Mouse (Mus musculus): ENCODE measurements around the gene Rsu1. TPM values are rescaled to one million over a fixed set of nuclear protein-coding genes. Genes with fewer than 3 reads are reported as not detected.
"Not testable (repeated sequence)": the region's sequence is repeated elsewhere in the genome, so short reads cannot be mapped to it uniquely, and the experiment has no call there.

The Rsu1 gene
- polyA plus RNA-seq, 1 experiment from 2014 or later: 119 TPM

- Histone ChIP-seq H3K9ac (no peak overlapping the region), H3K4me1 (no peaks in the 10 kb centered on the region), H3K27me3 (no peaks in the 10 kb centered on the region), H3K36me3 (peaks cover 3% of the 10 kb centered on the region; the same call in 1 of the 2 replicates), H3K4me3 (replicated peaks) (no peak overlapping the region), H3K27ac (replicated peaks) (no peak overlapping the region), H3K9me3 (replicated peaks) (no peaks in the 10 kb centered on the region), H3K4me2 (replicated peaks) (no peak overlapping the region)
- no peak for ATAC-seq (ENCODE audit: insufficient number of reproducible peaks, low FRiP score, low TSS enrichment, low read depth)
- 71% methylated on average over 11 of the region's 11 CpGs for WGBS
Observed at GRCm38 (mm10) chr2:13188831-13189495, 82.3 kb downstream of the Rsu1 start.

- Histone ChIP-seq H3K4me1 (no peaks in the 10 kb centered on the region), H3K4me2 (replicated peaks) (no peak overlapping the region), H3K9me3 (replicated peaks) (no peaks in the 10 kb centered on the region), H3K27ac (replicated peaks) (no peak overlapping the region), H3K4me3 (replicated peaks) (no peak overlapping the region), H3K27me3 (no peaks in the 10 kb centered on the region), H3K9ac (no peak overlapping the region), H3K36me3 (no peaks in the 10 kb centered on the region)
- no peak for ATAC-seq (ENCODE audit: insufficient number of reproducible peaks, low FRiP score, low TSS enrichment, low read depth)
- 84% methylated on average over 3 of the region's 3 CpGs for WGBS
Observed at GRCm38 (mm10) chr2:13183124-13183523, 88.1 kb downstream of the Rsu1 start.

- H3K27ac ChIP-seq (replicated peaks); H3K9ac ChIP-seq: not testable (repeated sequence)
- whole genome bisulfite sequencing: 60% methylated on average over 1 of the region's 3 CpGs
Observed at GRCm38 (mm10) chr2:13181899-13182298, 89.3 kb downstream of the Rsu1 start.

GRCm38 (mm10) chr2:13177698-13178395 lies 93.4 kb downstream of the Rsu1 start:
- H3K4me2 ChIP-seq (replicated peaks): no peak overlapping the region
- H3K4me3 ChIP-seq (replicated peaks): no peak overlapping the region
- H3K9ac ChIP-seq: no peak overlapping the region
- no peaks in the 10 kb centered on the region for H3K36me3 ChIP-seq
- no peaks in the 10 kb centered on the region for H3K9me3 ChIP-seq (replicated peaks)
- WGBS: 83% methylated on average over 10 of the region's 10 CpGs
- no peak for ATAC-seq (ENCODE audit: insufficient number of reproducible peaks, low FRiP score, low TSS enrichment, low read depth)
- no peaks in the 10 kb centered on the region for H3K27me3 ChIP-seq
- no peak overlapping the region for H3K27ac ChIP-seq (replicated peaks)
- H3K4me1 ChIP-seq: no peaks in the 10 kb centered on the region

More at GRCm38 (mm10) chr2:13181899-13182298, 89.3 kb downstream of the Rsu1 start:
- H3K36me3 ChIP-seq; H3K4me3 ChIP-seq (replicated peaks); H3K4me2 ChIP-seq (replicated peaks); H3K4me1 ChIP-seq; H3K27me3 ChIP-seq; H3K9me3 ChIP-seq (replicated peaks); ATAC-seq (ENCODE audit: insufficient number of reproducible peaks, low FRiP score, low TSS enrichment, low read depth): not testable (repeated sequence)

- Histone ChIP-seq H3K27ac (replicated peaks) (no peak overlapping the region), H3K4me2 (replicated peaks) (no peak overlapping the region), H3K9me3 (replicated peaks) (no peaks in the 10 kb centered on the region), H3K4me3 (replicated peaks) (no peak overlapping the region), H3K36me3 (no peaks in the 10 kb centered on the region), H3K9ac (no peak overlapping the region), H3K4me1 (no peaks in the 10 kb centered on the region), H3K27me3 (no peaks in the 10 kb centered on the region)
- WGBS: 76% methylated on average over 4 of the region's 4 CpGs
- ATAC-seq (ENCODE audit: insufficient number of reproducible peaks, low FRiP score, low TSS enrichment, low read depth): no peak
Observed at GRCm38 (mm10) chr2:13176304-13176620, 95.0 kb downstream of the Rsu1 start.

- H3K4me3 ChIP-seq (replicated peaks): no peak overlapping the region
- ATAC-seq (ENCODE audit: insufficient number of reproducible peaks, low FRiP score, low TSS enrichment, low read depth): no peak
Observed at GRCm38 (mm10) chr2:13175536-13176303, 95.5 kb downstream of the Rsu1 start.

GRCm38 (mm10) chr2:13174461-13174860 lies 96.8 kb downstream of the Rsu1 start:
- no peak overlapping the region for H3K9ac ChIP-seq
- no peak overlapping the region for H3K27ac ChIP-seq (replicated peaks)
- no peak for ATAC-seq (ENCODE audit: insufficient number of reproducible peaks, low FRiP score, low TSS enrichment, low read depth)
- H3K4me2 ChIP-seq (replicated peaks): no peak overlapping the region
- H3K27me3 ChIP-seq: no peaks in the 10 kb centered on the region
- WGBS: 64% methylated on average over 7 of the region's 7 CpGs
- H3K4me1 ChIP-seq: no peaks in the 10 kb centered on the region
- H3K36me3 ChIP-seq: no peaks in the 10 kb centered on the region
- H3K4me3 ChIP-seq (replicated peaks): no peak overlapping the region
- no peaks in the 10 kb centered on the region for H3K9me3 ChIP-seq (replicated peaks)

More at GRCm38 (mm10) chr2:13175536-13176303, 95.5 kb downstream of the Rsu1 start:
- no peaks in the 10 kb centered on the region for H3K27me3 ChIP-seq
- H3K9ac ChIP-seq: no peak overlapping the region
- H3K27ac ChIP-seq (replicated peaks): no peak overlapping the region
- no peaks in the 10 kb centered on the region for H3K9me3 ChIP-seq (replicated peaks)
- WGBS: 65% methylated on average over 28 of the region's 28 CpGs
- H3K4me2 ChIP-seq (replicated peaks): no peak overlapping the region
- no peaks in the 10 kb centered on the region for H3K36me3 ChIP-seq
- H3K4me1 ChIP-seq: no peaks in the 10 kb centered on the region

GRCm38 (mm10) chr2:13170651-13171050 lies 100.6 kb downstream of the Rsu1 start:
- no peak for ATAC-seq (ENCODE audit: insufficient number of reproducible peaks, low FRiP score, low TSS enrichment, low read depth)
- 87% methylated on average over 5 of the region's 5 CpGs for WGBS

GRCm38 (mm10) chr2:13169962-13170361 lies 101.3 kb downstream of the Rsu1 start:
- Histone ChIP-seq H3K36me3 (no peaks in the 10 kb centered on the region), H3K4me2 (replicated peaks) (no peak overlapping the region), H3K9me3 (replicated peaks) (no peaks in the 10 kb centered on the region), H3K4me3 (replicated peaks) (no peak overlapping the region), H3K27me3 (no peaks in the 10 kb centered on the region), H3K9ac (no peak overlapping the region), H3K4me1 (no peaks in the 10 kb centered on the region), H3K27ac (replicated peaks) (no peak overlapping the region)
- WGBS: 93% methylated on average over 6 of the region's 6 CpGs
- no peak for ATAC-seq (ENCODE audit: insufficient number of reproducible peaks, low FRiP score, low TSS enrichment, low read depth)

More at GRCm38 (mm10) chr2:13170651-13171050, 100.6 kb downstream of the Rsu1 start:
- Histone ChIP-seq H3K9me3 (replicated peaks) (no peaks in the 10 kb centered on the region), H3K4me1 (no peaks in the 10 kb centered on the region), H3K36me3 (no peaks in the 10 kb centered on the region), H3K27ac (replicated peaks) (no peak overlapping the region), H3K4me3 (replicated peaks) (no peak overlapping the region), H3K4me2 (replicated peaks) (no peak overlapping the region), H3K9ac (no peak overlapping the region), H3K27me3 (no peaks in the 10 kb centered on the region)

GRCm38 (mm10) chr2:13169158-13169890 lies 101.9 kb downstream of the Rsu1 start:
- WGBS: 65% methylated on average over 4 of the region's 4 CpGs
- H3K4me3 ChIP-seq (replicated peaks): no peak overlapping the region
- H3K27me3 ChIP-seq: no peaks in the 10 kb centered on the region
- H3K4me1 ChIP-seq: no peaks in the 10 kb centered on the region
- H3K9me3 ChIP-seq (replicated peaks): no peaks in the 10 kb centered on the region
- H3K9ac ChIP-seq: no peak overlapping the region
- H3K4me2 ChIP-seq (replicated peaks): no peak overlapping the region
- H3K36me3 ChIP-seq: no peaks in the 10 kb centered on the region
- no peak overlapping the region for H3K27ac ChIP-seq (replicated peaks)
- no peak for ATAC-seq (ENCODE audit: insufficient number of reproducible peaks, low FRiP score, low TSS enrichment, low read depth)

GRCm38 (mm10) chr2:13168743-13169142 lies 102.5 kb downstream of the Rsu1 start:
- no peak overlapping the region for H3K4me2 ChIP-seq (replicated peaks)
- 44% methylated on average over 5 of the region's 5 CpGs for WGBS
- H3K9ac ChIP-seq: no peak overlapping the region
- H3K27ac ChIP-seq (replicated peaks): no peak overlapping the region
- ATAC-seq (ENCODE audit: insufficient number of reproducible peaks, low FRiP score, low TSS enrichment, low read depth): no peak
- H3K27me3 ChIP-seq: no peaks in the 10 kb centered on the region
- H3K36me3 ChIP-seq: no peaks in the 10 kb centered on the region
- H3K9me3 ChIP-seq (replicated peaks): no peaks in the 10 kb centered on the region
- H3K4me1 ChIP-seq: no peaks in the 10 kb centered on the region
- H3K4me3 ChIP-seq (replicated peaks): no peak overlapping the region
